Mouse (Mus musculus) stomach, postnatal 0 days (tissue): ENCODE measurements at regions not wholly inside any gene's neighbourhood (a gene's known extent, or its start where the extent isn't known, plus 50 kb on each side); places are given as distances from the start of the nearest gene placed in this dataset.

Experiments used
- ATAC-seq: fragments of 200-750 bp; cut with Nextera tagmentation; 2 replicates; pipeline ENCODE4 v1.8.0; 2017; ENCODE audit not compliant: low FRiP score, low TSS enrichment
- DNase-seq: peaks from one replicate; pipeline ENCODE4 v3.0.0-alpha.2; 2016; ENCODE audit warnings: low spot score
- H3K27ac ChIP-seq: fragments of 300-500 bp; sonication (generic); replicated peaks from 2 replicates; pipeline ENCODE4 v1.5.1; 2014; ENCODE audit warnings: mild to moderate bottlenecking, control low read depth
- H3K27me3 ChIP-seq: fragments of 300-500 bp; sonication (generic); 2 replicates; pipeline ENCODE4 v1.6.1; 2014; ENCODE audit warnings: low read length; ENCODE audit not compliant: control insufficient read depth, insufficient read depth
- H3K36me3 ChIP-seq: fragments of 300-500 bp; sonication (generic); 2 replicates; pipeline ENCODE4 v1.6.1; 2014; ENCODE audit warnings: low read length, mixed read lengths; ENCODE audit not compliant: control insufficient read depth, insufficient read depth
- H3K4me1 ChIP-seq: fragments of 300-500 bp; sonication (generic); replicated peaks from 2 replicates; pipeline ENCODE4 v1.6.1; 2014; ENCODE audit warnings: antibody characterized with exemption; ENCODE audit not compliant: control insufficient read depth, insufficient read depth
- H3K4me2 ChIP-seq: fragments of 300-500 bp; sonication (generic); replicated peaks from 2 replicates; pipeline ENCODE4 v1.6.1; 2014; ENCODE audit warnings: low read depth, mild to moderate bottlenecking, control low read depth, moderate library complexity
- H3K4me3 ChIP-seq: fragments of 300-500 bp; sonication (generic); 2 replicates; pipeline ENCODE4 v1.5.1; 2014; ENCODE audit warnings: low read depth, low read length, control low read depth
- H3K9ac ChIP-seq: fragments of 300-500 bp; sonication (generic); 2 replicates; pipeline ENCODE4 v1.6.1; 2014; ENCODE audit warnings: mild to moderate bottlenecking, low read length, control low read depth, mixed read lengths
- H3K9me3 ChIP-seq: fragments of 300-500 bp; sonication (generic); 2 replicates; pipeline ENCODE4 v1.6.1; 2016; ENCODE audit warnings: low read length; ENCODE audit not compliant: control insufficient read depth
- CTCF ChIP-seq: IDR thresholded peaks from 2 replicates; pipeline ENCODE4 v1.5.1; 2016; ENCODE audit warnings: antibody characterized with exemption, low read depth, mild to moderate bottlenecking, moderate library complexity
- EP300 ChIP-seq: optimal IDR thresholded peaks from 2 replicates; pipeline ENCODE3; 2016; ENCODE audit warnings: antibody characterized with exemption
- WGBS: fragments of 180-500 bp; shearing (Covaris S2); extraction: QIAGEN DNeasy Blood & Tissue Kit; methylation state at CpG from one replicate; pipeline ENCODE4 v1.1.7; 2014; 5-methylcytosine and 5-hydroxymethylcytosine counted together

- H3K9me3 ChIP-seq, result no peaks in the 10 kb centered on the region
- no peak overlapping the region for H3K4me2 ChIP-seq
- no peak overlapping the region for H3K27ac ChIP-seq
- no peaks in the 10 kb centered on the region for H3K27me3 ChIP-seq
- H3K4me1 ChIP-seq, result no peaks in the 10 kb centered on the region
- TF ChIP-seq EP300 (no peak), CTCF (no peak)
- DNase-seq, result no peak
- H3K9ac ChIP-seq, result no peak overlapping the region
- 87% methylated on average over 6 of the region's 6 CpGs for WGBS
- H3K4me3 ChIP-seq, result no peak overlapping the region
- no peak for ATAC-seq
- no peaks in the 10 kb centered on the region for H3K36me3 ChIP-seq
Observed at GRCm38 (mm10) chr15:93655743-93656142, 60.1 kb upstream of the Prickle1 start.

- DNase-seq, result no peak
Observed at GRCm38 (mm10) chr15:93655243-93655642, 59.6 kb upstream of the Prickle1 start.

GRCm38 (mm10) chr15:93653378-93653777, 57.7 kb upstream of the Prickle1 start:
- Histone ChIP-seq H3K27ac (no peak overlapping the region), H3K4me1 (no peaks in the 10 kb centered on the region), H3K9ac (no peak overlapping the region), H3K4me2 (no peak overlapping the region), H3K27me3 (no peaks in the 10 kb centered on the region), H3K9me3 (no peaks in the 10 kb centered on the region), H3K36me3 (no peaks in the 10 kb centered on the region), H3K4me3 (no peak overlapping the region)
- TF ChIP-seq CTCF (no peak), EP300 (no peak)
- 100% methylated on average over 1 of the region's 1 CpGs for WGBS
- DNase-seq (no peak), ATAC-seq (no peak)

More at GRCm38 (mm10) chr15:93655243-93655642, 59.6 kb upstream of the Prickle1 start:
- Histone ChIP-seq H3K27me3 (no peaks in the 10 kb centered on the region), H3K9me3 (no peaks in the 10 kb centered on the region), H3K4me3 (no peak overlapping the region), H3K9ac (no peak overlapping the region), H3K4me1 (no peaks in the 10 kb centered on the region), H3K4me2 (no peak overlapping the region), H3K36me3 (no peaks in the 10 kb centered on the region), H3K27ac (no peak overlapping the region)
- 95% methylated on average over 6 of the region's 6 CpGs for WGBS
- TF ChIP-seq EP300 (no peak), CTCF (no peak)
- ATAC-seq, result no peak

- no peak for DNase-seq
- no peak for ATAC-seq
- 53% methylated on average over 14 of the region's 14 CpGs for WGBS
Observed at GRCm38 (mm10) chr15:93650981-93651757, 55.5 kb upstream of the Prickle1 start.

GRCm38 (mm10) chr15:93650009-93650522, 54.4 kb upstream of the Prickle1 start:
- ATAC-seq (no peak), DNase-seq (no peak)
- WGBS, result 90% methylated on average over 2 of the region's 2 CpGs
- no peak overlapping the region for H3K4me2 ChIP-seq
- no peak overlapping the region for H3K9ac ChIP-seq
- H3K27ac ChIP-seq, result no peak overlapping the region
- TF ChIP-seq CTCF (no peak), EP300 (no peak)
- H3K9me3 ChIP-seq, result no peaks in the 10 kb centered on the region
- no peak overlapping the region for H3K4me3 ChIP-seq
- H3K27me3 ChIP-seq, result no peaks in the 10 kb centered on the region
- H3K36me3 ChIP-seq, result no peaks in the 10 kb centered on the region
- H3K4me1 ChIP-seq, result no peaks in the 10 kb centered on the region

More at GRCm38 (mm10) chr15:93650981-93651757, 55.5 kb upstream of the Prickle1 start:
- H3K9ac ChIP-seq, result no peak overlapping the region
- no peak overlapping the region for H3K4me2 ChIP-seq
- H3K4me3 ChIP-seq, result no peak overlapping the region
- H3K27ac ChIP-seq, result no peak overlapping the region
- H3K36me3 ChIP-seq, result no peaks in the 10 kb centered on the region
- no peaks in the 10 kb centered on the region for H3K4me1 ChIP-seq
- TF ChIP-seq CTCF, result no peak
- no peak for TF ChIP-seq EP300
- H3K27me3 ChIP-seq, result no peaks in the 10 kb centered on the region
- H3K9me3 ChIP-seq, result no peaks in the 10 kb centered on the region

GRCm38 (mm10) chr15:93648646-93649045, 53.0 kb upstream of the Prickle1 start:
- no peak overlapping the region for H3K27ac ChIP-seq
- no peak overlapping the region for H3K9ac ChIP-seq
- H3K27me3 ChIP-seq, result no peaks in the 10 kb centered on the region
- no peaks in the 10 kb centered on the region for H3K9me3 ChIP-seq
- H3K36me3 ChIP-seq, result no peaks in the 10 kb centered on the region
- 77% methylated on average over 4 of the region's 4 CpGs for WGBS
- DNase-seq (no peak), ATAC-seq (no peak)
- H3K4me3 ChIP-seq, result no peak overlapping the region
- no peak overlapping the region for H3K4me2 ChIP-seq
- TF ChIP-seq CTCF, result no peak
- TF ChIP-seq EP300, result no peak
- H3K4me1 ChIP-seq, result no peaks in the 10 kb centered on the region
